Mouse (Mus musculus) kidney, postnatal 0 days (tissue): ENCODE measurements around the gene Gmip. TPM values are rescaled to one million over a fixed set of nuclear protein-coding genes. Genes with fewer than 3 reads are reported as not detected.

Source experiments
- ATAC-seq: fragments of 200-750 bp; cut with Nextera tagmentation; replicated peaks from 2 replicates; pipeline ENCODE4 v1.8.0; 2017; ENCODE audit warnings: low read depth, moderate number of reproducible peaks, moderate TSS enrichment, moderate library complexity; ENCODE audit not compliant: low FRiP score
- DNase-seq: peaks from one replicate; pipeline ENCODE4 v3.0.0-alpha.2; 2016; ENCODE audit warnings: low spot score
- H3K27ac ChIP-seq: fragments of 300-500 bp; sonication (generic); 2 replicates; pipeline ENCODE4 v1.5.1; 2014; ENCODE audit warnings: mild to moderate bottlenecking
- H3K27me3 ChIP-seq: fragments of 300-500 bp; sonication (generic); 2 replicates; pipeline ENCODE4 v1.6.1; 2014; ENCODE audit warnings: low read length, mixed read lengths; ENCODE audit not compliant: insufficient read depth
- H3K36me3 ChIP-seq: fragments of 300-500 bp; sonication (generic); 2 replicates; pipeline ENCODE4 v1.6.1; 2014; ENCODE audit warnings: low read length, mixed read lengths; ENCODE audit not compliant: insufficient read depth
- H3K4me1 ChIP-seq: fragments of 300-500 bp; sonication (generic); replicated peaks from 2 replicates; pipeline ENCODE4 v1.6.1; 2014; ENCODE audit warnings: antibody characterized with exemption, low read length, mixed read lengths; ENCODE audit not compliant: insufficient read depth
- H3K4me2 ChIP-seq: fragments of 300-500 bp; sonication (generic); 2 replicates; pipeline ENCODE4 v1.6.1; 2014; ENCODE audit warnings: mild to moderate bottlenecking, low read length, moderate library complexity, mixed read lengths
- H3K4me3 ChIP-seq: fragments of 300-500 bp; sonication (generic); replicated peaks from 2 replicates; pipeline ENCODE4 v1.5.1; 2014; ENCODE audit warnings: low read depth, low read length
- H3K9ac ChIP-seq: fragments of 300-500 bp; sonication (generic); 2 replicates; pipeline ENCODE4 v1.6.1; 2014; ENCODE audit warnings: low read depth, low read length
- H3K9me3 ChIP-seq: fragments of 300-500 bp; sonication (generic); replicated peaks from 2 replicates; pipeline ENCODE4 v1.6.1; 2016; ENCODE audit warnings: low read length, inconsistent platforms, mixed read lengths
- CTCF ChIP-seq: IDR thresholded peaks from 2 replicates; pipeline ENCODE4 v1.5.1; 2016; ENCODE audit warnings: antibody characterized with exemption, low read depth, mild to moderate bottlenecking, moderate library complexity
- WGBS: fragments of 180-500 bp; shearing (Covaris S2); extraction: QIAGEN DNeasy Blood & Tissue Kit; methylation state at CpG from one replicate; pipeline ENCODE4 v1.1.7; 2014; 5-methylcytosine and 5-hydroxymethylcytosine counted together
- polyA plus RNA-seq: library from polyadenylated mRNA; unstranded; fragments of >200 nt; fragmentation: Nextera tagmentation; extraction: Ambion mirVana; gene quantifications from 2 replicates; pipeline ENCODE4 v1.2.1, GENCODE M21; 2015

Gene Gmip
- polyA plus RNA-seq, 1 experiment from 2014 or later = 5.7 TPM

- Histone ChIP-seq H3K4me2 (no peak overlapping the region), H3K4me3 (no peak overlapping the region), H3K27me3 (no peaks in the 10 kb centered on the region), H3K27ac (no peak overlapping the region), H3K9ac (no peak overlapping the region), H3K9me3 (no peaks in the 10 kb centered on the region), H3K4me1 (no peaks in the 10 kb centered on the region), H3K36me3 (no peaks in the 10 kb centered on the region)
- no peak for ATAC-seq
- TF ChIP-seq CTCF = no peak
- DNase-seq = no peak
- WGBS = 52% methylated on average over 5 of the region's 5 CpGs
Measured at GRCm38 (mm10) chr8:69864180-69864579, 55.7 kb downstream of the Gmip start.

GRCm38 (mm10) chr8:69867696-69868326 is 59.3 kb downstream of the Gmip start:
- no peaks in the 10 kb centered on the region for H3K4me1 ChIP-seq
- WGBS = 60% methylated on average over 5 of the region's 5 CpGs
- no peak overlapping the region for H3K4me2 ChIP-seq
- no peak overlapping the region for H3K9ac ChIP-seq
- no peak overlapping the region for H3K4me3 ChIP-seq
- ATAC-seq (no peak; the same call in 1 of the 2 replicates), DNase-seq (no peak)
- H3K9me3 ChIP-seq = no peaks in the 10 kb centered on the region
- TF ChIP-seq CTCF = no peak
- H3K36me3 ChIP-seq = no peaks in the 10 kb centered on the region
- no peak overlapping the region for H3K27ac ChIP-seq
- H3K27me3 ChIP-seq = no peaks in the 10 kb centered on the region

- WGBS = 84% methylated on average over 11 of the region's 11 CpGs
- no peaks in the 10 kb centered on the region for H3K36me3 ChIP-seq
Measured at GRCm38 (mm10) chr8:69870003-69870765, 61.7 kb downstream of the Gmip start.

GRCm38 (mm10) chr8:69870907-69871306 is 62.4 kb downstream of the Gmip start:
- Histone ChIP-seq H3K4me3 (no peak overlapping the region), H3K9me3 (no peaks in the 10 kb centered on the region), H3K27ac (no peak overlapping the region), H3K27me3 (no peaks in the 10 kb centered on the region), H3K4me1 (no peaks in the 10 kb centered on the region), H3K9ac (no peak overlapping the region), H3K4me2 (no peak overlapping the region), H3K36me3 (no peaks in the 10 kb centered on the region)
- 81% methylated on average over 6 of the region's 6 CpGs for WGBS
- no peak for TF ChIP-seq CTCF
- ATAC-seq = no peak
- DNase-seq = no peak

More at GRCm38 (mm10) chr8:69870003-69870765, 61.7 kb downstream of the Gmip start:
- H3K4me2 ChIP-seq = no peak overlapping the region
- no peak overlapping the region for H3K4me3 ChIP-seq
- DNase-seq (no peak), ATAC-seq (no peak)
- no peak overlapping the region for H3K9ac ChIP-seq
- no peak for TF ChIP-seq CTCF
- H3K27me3 ChIP-seq = no peaks in the 10 kb centered on the region
- no peaks in the 10 kb centered on the region for H3K4me1 ChIP-seq
- no peak overlapping the region for H3K27ac ChIP-seq
- no peaks in the 10 kb centered on the region for H3K9me3 ChIP-seq

Other genes starting within 250 kb of the Gmip start
- 18.1 and 19.4 TPM in 2 replicates for gene Zfp868, start 183.1 kb upstream of the Gmip start, polyA plus RNA-seq
- gene Zfp964, start 154.2 kb upstream of the Gmip start, polyA plus RNA-seq = 1.4 and 1.5 TPM in 2 replicates
- 21.6 and 24.5 TPM in 2 replicates for gene Zfp869, start 98.0 kb upstream of the Gmip start, polyA plus RNA-seq
- gene Zfp963, start 58.7 kb upstream of the Gmip start, polyA plus RNA-seq = 5.3 TPM in 2 replicates
- 0.30 and 1.1 TPM in 2 replicates for gene Gm20422, start 33.8 kb upstream of the Gmip start, polyA plus RNA-seq
- 34.1 and 38.4 TPM in 2 replicates for gene Atp13a1, start 17.5 kb upstream of the Gmip start, polyA plus RNA-seq
- 14.7 and 17.4 TPM in 2 replicates for gene Zfp866, start 17.5 kb upstream of the Gmip start, polyA plus RNA-seq
- 0.58 and 0.94 TPM in 2 replicates for gene Lpar2, start 13.8 kb downstream of the Gmip start, polyA plus RNA-seq
- 7.7 and 8.3 TPM in 2 replicates for gene Pbx4, start 23.8 kb downstream of the Gmip start, polyA plus RNA-seq
- gene Cilp2, start 79.0 kb downstream of the Gmip start, polyA plus RNA-seq = 0.69 and 0.75 TPM in 2 replicates
- gene Tssk6, start 93.5 kb downstream of the Gmip start, polyA plus RNA-seq = 3.8 and 4.0 TPM in 2 replicates
- gene Ndufa13, start 93.9 kb downstream of the Gmip start, polyA plus RNA-seq = 288 and 310 TPM in 2 replicates
- 4.8 and 5.2 TPM in 2 replicates for gene Yjefn3, start 94.0 kb downstream of the Gmip start, polyA plus RNA-seq
- 41.7 and 49.5 TPM in 2 replicates for gene Gatad2a, start 187.7 kb downstream of the Gmip start, polyA plus RNA-seq
- 33.8 and 36.8 TPM in 2 replicates for gene Mau2, start 234.1 kb downstream of the Gmip start, polyA plus RNA-seq
- gene Sugp1, start 234.1 kb downstream of the Gmip start, polyA plus RNA-seq = 33.2 and 34.4 TPM in 2 replicates